Mouse (Mus musculus): ENCODE results near the gene Arsg.
A peak's percentile ranks its signal among the peaks of the same experiment; 100 is the strongest.
"Not testable (repeated sequence)": the region's sequence is repeated elsewhere in the genome, so short reads cannot be mapped to it uniquely, and the experiment has no call there.

The Arsg gene

DNA sequence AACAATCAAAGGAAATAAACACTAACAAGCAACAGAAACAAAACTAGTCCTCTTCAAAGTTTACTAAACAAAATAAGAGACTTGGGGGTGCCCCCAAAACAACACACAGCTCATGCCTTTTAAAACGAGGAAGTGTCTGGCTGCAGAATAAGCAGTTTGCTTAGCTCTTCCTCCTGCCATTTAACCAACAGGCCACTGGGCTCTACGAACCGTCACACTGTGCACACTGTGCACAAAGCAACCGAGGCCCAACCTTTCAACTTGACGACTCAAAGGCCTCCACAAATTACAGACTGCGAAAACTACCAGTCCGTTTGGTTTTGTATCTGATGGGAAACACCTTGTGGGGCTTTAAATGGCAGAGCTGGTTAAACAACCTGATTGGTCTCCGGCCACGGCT lies 3.0 kb upstream of the Arsg start:
- DNase-seq = peak in 1 of 2 experiments; percentile 29

DNA sequence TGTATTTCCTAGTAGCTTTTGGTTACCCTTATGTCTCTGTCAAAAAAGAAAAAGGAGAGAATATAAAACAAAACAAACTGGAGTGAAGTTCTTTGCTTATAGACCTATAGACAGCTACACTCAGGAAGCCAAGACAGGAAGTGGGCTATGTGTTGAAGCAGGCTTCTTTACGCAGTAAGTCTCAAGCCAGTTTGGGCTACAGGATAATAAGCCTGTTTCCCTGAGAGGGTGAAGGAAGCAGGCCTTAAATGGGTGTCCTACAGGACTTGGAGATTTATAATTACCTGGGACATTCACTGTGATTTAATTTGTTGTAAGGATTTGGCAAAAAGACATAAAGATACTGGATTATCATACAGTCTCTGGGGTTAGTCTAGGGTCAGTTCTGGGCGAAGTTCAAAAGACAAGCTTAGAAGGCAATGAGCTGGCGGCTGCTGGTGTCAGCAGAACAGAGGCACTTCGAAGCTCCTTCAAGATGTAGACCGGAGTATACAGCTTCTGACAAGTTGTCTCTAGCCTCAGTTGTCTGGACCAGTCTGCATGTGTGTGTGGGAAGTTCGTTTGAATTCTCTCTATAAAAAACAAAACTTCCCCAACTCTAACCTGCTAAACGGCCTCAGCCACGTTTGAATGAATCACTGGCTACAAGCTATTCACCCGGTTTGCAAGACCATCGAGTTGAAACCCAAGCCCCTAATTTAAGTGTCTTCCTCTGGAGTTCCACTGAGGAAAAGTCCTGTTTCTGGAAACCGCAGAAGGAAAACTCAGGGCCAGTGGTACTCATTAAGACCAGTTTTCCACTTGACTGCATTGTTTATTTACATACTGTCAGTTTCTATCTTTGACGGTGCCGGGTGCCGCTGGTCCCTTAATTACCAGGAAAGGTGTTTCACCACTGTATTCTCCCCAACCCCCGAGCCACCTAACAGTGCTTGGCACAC lies 2.0 kb upstream of the Arsg start:
- DNase-seq = peak in 1 of 2 experiments; percentile 44

DNA sequence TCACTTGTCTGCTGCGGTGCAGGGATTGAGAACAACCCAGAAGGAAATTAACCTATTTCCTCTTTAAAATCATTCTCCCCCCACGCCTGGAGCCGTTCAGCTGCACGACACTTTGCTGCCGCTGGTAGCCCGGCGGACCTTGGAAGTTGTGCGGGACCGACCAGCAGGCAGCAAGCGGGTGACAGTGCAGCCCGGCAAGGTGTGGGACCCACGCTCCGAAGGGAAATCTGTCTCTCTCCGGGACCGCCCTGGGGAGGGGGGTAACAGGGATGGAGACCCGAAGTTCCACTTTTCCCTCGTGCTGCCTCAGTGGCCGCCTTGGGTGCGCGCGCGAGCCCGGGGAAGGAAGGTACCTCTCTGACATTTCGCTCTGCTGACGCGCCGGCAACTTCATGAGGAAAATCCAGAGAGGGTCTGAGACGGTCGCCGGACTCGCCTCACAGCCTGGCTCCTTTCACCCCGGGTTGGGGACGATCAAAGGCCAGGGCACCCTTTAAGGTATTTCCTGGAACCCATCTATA lies 943 bp upstream of the Arsg start:
- DNase-seq = peak; percentile 65

DNA sequence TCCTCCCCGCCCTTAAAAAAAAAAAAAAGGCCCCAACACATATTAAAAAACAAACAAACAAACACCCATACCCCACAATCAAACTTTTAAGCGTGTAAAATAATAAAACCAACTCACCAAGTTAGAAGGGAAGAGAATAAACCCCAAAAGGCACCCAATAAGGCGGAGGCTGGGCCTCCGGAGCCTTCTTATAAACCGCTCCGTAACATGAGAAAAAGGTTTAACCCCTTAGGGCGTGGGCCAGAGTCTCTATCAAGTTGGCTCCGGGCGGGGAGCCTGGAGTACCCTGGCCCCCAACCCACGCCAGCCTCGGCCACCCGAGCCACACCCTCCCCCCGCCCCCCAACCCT lies 378 bp upstream of the Arsg start:
- DNase-seq = no peak

DNA sequence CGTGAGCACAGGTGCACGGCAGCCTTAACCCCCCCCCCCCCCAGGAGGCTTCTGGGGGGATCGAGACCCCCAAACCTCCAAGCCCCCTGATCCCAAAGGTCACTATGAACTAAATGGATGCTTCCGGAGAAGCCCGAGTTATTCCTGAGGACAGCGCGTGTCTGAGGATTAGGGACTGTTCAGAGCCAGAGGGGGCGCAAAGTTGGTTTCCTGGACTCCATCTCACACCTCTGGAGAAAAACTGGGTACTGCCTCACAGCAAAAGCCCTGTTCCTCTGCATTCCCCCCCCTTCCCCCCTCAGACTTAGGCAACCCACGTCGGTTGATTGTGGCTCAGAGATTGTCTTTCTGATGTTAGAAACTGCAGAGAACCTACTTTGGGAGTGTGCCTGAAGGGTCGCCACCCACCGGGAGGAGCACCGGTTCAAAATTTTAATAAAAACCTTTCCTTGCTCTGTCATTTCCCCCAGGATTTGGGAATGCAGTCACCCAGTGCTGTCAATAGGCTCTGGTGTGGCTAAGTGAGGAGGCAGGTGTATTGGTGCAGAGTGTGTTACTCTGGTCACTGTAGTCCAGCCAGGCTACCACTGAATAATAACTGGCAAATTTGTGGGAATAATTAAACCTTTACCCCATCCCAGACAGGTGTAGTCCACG lies 1.0 kb downstream of the Arsg start:
- DNase-seq = peak in 1 of 2 experiments; percentile 47

DNA sequence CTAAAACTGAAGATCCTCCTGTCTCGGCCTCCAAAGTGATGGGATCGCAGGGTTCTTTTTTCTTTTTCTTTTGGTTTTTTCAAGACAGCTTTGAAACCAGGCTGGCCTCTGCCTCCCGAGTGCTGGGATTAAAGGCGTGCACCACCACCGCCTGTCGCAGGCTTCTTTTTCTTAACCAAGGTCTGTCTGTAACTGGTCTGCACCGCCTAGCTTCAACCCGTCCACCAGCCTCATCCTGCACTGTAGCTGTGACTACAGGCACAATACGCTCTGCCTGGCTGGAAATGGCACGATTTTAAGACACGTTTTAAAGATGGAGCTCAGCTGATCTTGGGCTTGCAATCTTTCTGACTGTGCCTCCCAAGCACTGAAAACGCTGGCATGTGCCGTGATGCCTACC lies 1.7 kb downstream of the Arsg start:
- no peak for DNase-seq

DNA sequence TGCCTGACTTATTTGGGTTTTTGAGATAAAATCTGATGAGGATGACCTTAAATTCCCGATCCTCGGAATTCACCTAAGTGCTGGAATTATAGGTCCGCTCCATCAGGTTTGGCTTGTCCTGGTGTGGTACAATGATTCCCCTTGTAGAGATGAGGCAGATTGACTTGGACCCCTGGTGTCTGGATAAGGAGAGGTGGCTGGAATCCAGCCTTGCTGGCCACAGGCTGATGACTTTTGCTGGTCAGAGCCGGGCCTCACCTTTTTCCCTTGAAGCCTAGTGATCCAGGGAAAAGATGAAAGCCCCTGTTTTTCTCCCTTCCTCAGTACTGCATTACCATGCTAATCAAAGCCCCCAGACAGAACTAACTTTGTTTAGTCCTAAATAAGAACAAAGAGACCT lies 2.5 kb downstream of the Arsg start:
- DNase-seq = peak in 1 of 2 experiments; percentile 64

DNA sequence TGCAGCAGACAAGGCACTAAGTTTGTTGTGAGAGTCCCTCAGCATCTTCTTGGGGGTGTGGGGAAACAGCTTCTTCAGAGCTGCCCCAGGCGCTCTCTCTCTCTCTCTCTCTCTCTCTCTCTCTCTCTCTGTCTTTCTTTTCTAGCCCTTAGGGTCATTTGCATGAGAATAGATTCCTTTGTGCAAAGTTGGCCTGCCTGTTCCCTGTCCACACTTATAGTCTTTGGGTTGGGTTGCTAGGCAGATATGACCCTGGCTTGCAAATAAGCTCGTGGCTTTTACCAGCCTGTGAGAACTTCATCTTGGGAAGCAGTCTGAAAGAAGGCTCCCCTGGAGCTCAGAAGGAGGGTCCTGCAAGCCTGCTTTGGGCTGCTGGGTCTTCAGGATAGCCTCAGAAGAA lies 3.1 kb downstream of the Arsg start:
- no peak for DNase-seq

DNA sequence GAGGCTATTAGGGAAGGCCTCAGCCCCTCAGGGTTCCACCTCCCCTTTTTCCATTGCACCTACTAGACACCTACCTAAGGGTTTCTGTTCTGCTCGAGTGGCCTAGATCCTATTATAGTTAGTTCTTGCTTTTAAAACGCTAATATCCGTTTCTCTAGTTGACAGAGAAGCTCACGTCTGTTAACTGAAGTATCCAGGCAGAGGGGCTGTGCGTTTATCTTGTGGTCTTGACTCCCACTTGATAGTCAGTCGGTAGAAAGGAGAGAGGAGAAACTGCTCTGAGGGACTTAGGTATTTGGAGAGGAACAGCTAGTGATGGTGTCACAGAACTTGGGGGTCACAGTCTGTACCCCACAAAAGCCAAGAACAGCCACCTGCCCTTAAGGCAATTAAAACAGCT lies 3.5 kb downstream of the Arsg start:
- DNase-seq = no peak

DNA sequence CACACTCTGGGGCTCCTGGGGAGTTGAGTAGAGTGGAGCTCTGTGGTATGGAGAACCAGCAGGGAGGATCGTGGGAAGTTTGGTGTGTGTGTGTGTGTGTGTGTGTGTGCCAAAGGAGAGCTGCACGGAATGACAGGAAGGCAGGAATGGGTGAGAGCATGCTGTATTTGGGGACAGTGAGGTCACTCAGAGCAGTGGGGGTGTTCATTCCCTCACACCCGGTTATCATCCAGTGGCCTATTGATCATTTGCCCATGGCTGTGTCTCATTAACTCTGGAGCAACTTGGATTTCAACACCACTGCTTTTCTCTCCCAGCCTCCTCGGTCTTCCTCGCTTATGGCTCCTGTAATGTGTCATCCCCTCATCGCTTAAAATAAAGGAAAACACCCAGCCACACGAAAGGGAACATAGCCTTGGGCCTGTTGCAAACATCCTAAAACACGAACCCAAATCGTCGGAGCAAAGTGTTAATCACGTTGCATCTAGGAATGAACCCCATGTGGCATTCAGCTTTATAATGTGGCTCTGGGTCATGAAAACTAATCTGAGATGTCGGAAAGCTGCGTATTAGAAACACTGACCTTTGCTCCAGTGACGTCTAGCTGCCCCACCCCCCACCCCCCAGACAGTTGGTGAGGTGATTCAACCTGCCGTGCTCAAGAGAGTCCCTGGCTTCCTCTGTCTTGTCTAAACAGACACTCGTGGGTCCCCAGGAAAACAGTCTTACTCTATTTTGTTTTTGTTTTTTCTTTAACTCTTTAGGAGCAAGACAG lies 4.6 kb downstream of the Arsg start:
- no peak for DNase-seq

DNA sequence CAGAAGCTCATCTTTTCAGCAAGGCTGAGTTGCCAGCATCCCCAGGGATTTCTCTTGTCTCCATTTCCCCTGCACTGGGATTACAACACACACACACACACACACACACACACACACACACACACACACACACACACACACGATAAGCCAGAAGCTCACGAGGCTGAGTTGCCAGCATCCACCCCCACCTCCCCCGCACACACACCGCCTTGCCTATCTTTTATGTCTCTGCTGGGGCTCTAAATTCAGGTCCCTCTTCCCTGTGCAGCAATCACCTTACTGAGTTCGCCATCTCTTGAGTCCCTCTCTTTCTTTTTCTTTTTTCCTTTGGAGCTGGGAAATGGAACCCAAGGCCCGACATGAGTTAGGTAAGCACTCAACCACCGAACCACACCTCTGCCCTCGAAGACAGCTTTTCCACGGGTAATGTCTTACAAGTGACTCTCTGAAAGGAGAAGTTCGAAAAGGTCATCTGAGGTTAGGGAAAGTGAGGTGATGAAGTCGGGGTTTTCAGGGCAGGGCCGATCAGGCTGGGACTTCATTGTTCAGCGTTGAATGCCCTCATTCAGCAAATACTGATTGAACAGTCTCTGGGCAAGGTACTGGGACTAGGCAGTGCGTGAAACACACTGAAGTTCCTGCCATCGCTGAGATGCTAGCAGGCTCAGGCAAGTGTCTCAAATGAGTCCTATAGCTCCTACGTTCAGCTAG lies 6.6 kb downstream of the Arsg start:
- no peak for DNase-seq

DNA sequence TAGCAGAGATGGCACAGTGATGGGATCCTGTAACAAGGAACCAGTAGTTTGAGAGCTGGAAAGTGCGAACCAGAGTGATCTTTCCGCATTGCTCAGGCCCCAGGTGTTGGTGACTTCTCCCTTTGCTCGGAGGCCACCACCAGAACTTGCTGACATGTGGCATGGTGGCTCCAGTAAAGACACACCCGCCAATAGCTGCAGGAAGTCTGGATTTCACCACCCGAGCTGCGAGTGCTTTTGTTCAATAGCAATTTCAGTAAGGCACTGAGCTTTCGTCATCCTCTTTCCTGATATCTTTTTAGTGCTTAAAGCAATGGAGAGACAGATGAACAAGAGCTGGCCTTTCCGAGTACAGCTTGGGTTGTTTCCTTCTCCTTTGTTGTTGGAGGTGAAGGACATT lies 7.3 kb downstream of the Arsg start:
- no peak for DNase-seq

DNA sequence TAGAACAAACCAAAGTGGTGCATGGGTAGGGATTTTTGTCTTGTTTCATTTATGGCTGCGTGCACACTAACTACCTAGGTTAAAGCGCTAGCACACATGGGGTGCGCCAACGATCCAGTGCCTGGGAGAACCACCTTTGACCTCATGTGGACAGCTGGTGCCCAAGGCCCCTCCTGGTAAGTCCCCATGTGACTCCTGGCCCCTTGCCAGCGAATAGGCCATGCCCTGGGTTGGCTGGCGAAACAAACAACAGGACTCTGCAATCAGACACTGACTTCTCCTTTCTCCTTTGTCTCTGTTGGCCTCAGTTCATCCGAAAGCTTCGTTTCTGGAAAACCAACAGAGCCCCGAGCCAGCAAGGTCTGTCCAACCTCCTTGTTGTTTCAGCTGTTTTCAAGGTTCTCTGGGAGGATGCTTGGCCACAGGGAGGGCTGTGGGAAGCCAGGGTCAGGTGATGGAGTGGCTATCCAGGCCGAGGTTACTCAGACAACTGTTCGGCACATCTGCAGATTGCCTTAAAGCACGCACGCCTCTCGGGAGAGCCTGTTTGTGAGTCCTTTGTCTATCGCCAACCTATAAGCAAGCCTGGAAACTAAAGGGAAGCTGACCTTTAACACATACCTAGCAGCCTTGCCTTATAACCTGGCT lies 12.3 kb downstream of the Arsg start:
- peak in 1 of 2 experiments; percentile 64 for DNase-seq

DNA sequence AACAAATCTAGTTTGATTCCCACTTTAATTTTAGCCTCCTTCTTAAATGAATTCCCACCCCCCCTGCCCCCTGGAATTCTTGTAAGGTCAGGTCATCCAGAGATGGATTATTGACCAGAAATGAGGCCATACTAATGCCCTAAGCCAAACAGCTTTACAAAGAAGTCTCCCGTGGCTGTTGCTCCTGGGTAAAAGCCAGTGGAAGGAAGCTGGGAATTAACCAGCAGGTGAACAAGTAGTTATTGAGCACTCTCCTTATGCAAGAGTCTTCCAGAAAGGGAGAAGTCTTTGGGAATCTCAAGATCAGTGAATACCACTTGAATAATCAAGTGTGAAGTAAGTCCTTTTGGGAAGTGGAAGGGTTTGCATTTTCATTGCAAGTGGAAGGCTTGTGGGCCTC lies 13.9 kb downstream of the Arsg start:
- no peak for DNase-seq

DNA sequence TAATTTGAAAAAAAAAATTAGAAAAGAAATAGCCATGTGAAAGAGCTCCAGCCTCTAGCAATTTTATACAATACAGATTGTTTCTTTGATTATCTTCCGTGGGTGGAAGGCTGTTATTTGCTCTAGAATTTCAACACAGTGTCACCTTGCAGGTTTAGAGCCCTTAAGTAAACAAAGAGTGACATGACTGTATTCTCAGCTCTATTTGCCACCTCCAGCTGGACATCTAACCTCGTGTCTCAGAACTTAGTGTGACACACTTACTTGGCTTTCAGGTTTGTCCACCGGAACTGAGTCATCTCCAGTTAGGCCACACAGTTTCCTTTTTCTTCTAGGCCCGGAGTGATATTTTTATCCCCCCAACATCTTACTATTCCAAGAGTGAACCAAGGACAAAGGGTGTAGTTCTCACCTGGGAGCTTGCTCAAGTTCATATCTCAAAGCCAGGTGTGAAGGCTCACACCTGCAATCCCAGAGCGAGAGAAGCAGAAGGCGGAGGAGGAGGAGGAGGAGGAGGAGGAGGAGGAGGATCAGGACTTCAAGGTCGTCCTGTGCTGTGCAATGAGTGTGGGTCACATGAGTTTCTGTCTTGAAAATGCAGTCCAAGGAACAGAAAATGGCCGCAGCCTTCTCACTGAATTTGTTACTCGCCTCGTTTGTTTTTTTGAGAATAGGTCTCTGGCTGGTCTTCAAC lies 15.0 kb downstream of the Arsg start:
- no peak for DNase-seq

DNA sequence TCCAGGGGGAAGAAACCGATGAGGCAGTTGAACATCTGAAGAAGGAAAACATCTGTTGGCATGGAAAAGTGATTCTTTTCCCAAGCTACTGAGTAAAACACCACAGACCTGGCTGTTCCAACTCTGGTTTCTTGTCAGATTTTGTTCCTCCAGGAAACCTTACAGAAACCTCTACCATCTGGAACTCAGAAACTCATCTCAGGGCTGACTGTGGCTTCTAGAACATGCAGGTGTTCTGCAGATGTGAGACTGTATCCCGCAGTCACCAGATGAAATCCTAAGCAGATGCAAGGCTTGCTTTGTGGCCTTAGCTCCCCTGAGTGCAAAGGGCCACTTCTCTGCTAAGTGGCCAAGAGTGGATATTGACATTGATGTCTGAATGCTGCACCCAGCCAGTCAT lies 16.6 kb downstream of the Arsg start:
- DNase-seq = no peak

DNA sequence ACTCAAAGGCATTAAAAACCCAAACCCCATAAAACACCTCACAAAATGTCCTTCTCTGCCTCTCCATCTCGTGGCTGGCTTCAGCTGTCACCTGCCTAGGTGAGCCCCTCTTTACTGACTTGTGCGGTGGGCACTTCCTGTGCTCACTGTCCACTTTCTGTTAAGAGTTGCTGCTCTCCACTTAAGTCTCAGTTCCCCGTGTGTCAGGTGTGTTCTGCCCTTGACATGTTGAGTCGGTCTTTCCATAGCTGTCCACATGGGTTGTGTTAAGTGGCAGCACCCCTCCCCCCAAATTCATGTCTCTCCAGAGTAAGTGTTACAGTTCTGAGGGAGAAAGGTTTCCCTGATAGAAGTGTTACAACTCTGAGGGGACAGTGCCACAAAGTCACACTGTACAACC lies 18.7 kb downstream of the Arsg start:
- no peak for DNase-seq

DNA sequence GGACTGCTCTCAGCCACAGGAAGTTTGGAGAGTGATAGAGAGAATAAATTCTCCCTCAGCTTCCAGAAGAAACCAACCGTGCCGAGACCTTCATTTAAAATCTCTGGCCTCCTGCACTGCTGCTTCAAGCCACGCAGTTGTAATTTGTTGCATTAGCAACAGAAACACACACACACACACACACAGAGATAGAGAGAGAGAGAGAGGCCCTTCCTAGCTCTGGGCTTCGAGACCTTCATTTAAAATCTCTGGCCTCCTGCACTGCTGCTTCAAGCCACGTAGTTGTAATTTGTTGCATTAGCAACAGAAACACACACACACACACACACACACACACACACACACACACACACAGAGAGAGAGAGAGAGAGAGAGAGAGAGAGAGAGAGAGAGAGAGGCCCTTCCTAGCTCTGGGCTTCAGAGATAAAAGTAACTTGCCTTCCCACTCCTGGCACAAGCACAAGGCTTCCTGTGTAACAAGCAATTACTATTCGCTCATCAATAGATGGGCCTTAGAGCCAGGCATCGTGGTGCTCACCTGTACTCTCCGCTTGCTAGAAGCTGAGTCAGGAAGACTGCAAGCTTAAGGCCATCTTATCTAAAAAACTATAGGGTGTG lies 19.8 kb downstream of the Arsg start:
- not testable (repeated sequence) for DNase-seq

DNA sequence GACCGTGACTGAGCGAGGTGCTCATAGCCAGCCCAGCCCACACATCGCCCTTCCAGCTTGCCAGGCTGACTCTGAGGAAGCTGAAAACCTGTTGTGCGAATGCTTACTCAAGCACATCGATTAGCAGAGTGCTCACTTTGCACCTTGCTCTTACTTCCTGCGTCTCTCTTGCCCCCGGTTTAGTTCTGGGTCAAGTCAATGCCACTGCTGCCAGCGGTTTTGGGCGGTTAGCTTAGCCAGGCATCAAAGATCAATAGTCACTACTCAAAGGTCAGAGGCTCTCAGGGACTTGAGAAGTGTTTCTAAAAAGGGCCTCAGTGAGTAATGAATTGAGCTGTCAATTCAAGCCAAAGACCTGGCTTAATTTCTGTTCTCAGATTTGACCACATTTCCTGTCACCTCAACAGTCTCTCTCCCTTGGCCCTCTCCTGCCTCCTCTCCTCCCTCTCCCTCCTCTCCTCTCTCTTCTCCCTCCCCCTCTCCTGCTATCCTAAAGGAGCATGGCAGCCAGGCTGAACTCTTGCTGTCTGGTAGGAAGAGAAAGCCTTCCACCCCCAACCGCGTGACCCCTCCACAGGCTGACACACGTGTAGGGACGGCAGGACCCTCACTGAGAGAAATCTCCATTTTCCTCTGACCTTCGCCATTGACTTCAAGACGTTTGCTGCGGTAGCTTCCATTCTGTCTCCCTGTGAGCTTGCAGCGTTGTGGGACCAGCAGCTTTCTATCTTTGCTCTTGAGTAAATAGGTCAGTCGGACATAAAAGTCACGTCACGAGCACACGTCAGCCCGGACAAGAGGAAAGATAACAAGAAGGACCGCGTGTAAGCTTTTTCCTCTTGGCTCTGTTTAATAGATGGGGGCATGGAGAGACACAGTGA lies 22.0 kb downstream of the Arsg start:
- no peak for DNase-seq

All from cerebellum, postnatal 25 days (tissue).